Mouse (Mus musculus): Measurements from ENCODE around the gene Grin2a. TPM values are rescaled to one million over a fixed set of nuclear protein-coding genes. Genes with fewer than 3 reads are reported as not detected.

Grin2a gene
- polyA plus RNA-seq, 3 experiments from 2014 or later: not detected

DNA sequence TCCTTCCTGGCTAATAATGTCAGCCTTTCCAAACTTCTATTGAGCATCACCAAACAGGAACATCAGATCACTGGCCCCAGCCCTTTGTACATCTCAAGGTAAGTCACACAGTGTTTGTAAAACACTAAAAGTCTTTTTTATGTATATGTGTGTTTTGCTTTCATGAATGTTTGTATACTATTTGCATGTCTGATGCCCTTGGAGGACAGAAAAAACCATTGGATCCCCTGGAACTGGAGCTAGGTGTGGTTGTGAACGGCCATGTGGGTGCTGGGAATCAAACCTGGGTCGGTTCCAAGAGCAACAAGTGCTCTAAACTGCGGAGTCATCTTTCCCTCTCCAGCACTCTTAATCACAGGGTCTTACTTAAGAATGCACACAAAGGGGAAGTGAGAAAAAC lies 245.7 kb downstream of the Grin2a start:
- no peak for ATAC-seq

DNA sequence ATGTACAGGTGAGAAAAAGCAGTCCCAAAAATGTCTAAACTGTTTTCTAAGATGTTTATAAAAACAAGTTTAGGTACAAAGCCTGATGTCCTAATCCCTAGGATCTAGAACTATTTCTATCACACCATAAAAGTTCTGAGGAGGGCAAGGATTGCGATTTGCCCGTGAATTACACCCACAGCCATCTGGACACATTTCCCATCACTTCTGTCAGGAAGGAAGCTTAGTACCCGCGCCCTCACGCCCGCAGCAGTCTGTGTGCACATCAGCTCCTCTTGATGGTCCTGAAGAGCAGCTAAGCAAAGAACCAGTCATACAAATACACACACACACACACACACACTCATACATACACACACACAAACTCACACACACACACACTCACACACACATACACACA lies 252.9 kb downstream of the Grin2a start:
- ATAC-seq: no peak

DNA sequence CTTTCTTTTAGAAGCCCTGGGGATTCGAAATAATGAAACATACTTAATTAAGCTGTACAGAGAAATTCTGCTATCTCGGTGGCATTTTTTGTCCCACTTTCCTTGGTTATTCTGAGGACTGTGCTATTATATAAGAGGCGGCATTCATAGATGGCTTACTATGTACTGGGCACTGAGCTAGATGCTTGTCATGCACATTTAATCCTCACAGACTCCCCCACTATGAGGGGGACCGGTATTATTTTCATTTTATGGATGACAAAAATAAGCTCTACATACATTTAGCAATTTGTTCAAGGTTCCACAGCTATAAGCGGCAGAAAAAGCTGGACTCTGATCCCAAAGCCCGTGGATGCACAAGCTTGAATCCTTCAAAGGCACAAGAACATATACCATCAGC lies 256.7 kb downstream of the Grin2a start:
- no peak for ATAC-seq

DNA sequence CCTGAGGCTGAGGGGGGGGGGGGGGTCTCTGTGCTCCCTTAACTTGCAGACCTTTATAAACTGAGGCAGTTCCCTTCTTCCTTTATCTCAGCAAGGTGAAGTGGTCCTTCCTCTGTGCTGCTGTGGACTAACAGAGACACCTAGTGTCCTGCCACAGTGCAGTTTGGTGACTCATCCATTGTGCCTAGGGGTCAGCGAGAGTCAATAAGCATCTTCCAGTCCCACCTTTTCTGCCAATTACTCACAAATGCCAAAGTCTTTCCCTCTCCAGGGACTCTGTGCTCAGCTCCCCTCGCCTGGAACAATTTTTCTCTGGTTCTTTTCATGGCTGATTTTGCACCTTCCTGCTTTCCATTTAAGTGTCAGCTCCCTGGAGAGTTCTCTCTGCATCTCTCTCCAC lies 258.2 kb downstream of the Grin2a start:
- no peak for ATAC-seq

DNA sequence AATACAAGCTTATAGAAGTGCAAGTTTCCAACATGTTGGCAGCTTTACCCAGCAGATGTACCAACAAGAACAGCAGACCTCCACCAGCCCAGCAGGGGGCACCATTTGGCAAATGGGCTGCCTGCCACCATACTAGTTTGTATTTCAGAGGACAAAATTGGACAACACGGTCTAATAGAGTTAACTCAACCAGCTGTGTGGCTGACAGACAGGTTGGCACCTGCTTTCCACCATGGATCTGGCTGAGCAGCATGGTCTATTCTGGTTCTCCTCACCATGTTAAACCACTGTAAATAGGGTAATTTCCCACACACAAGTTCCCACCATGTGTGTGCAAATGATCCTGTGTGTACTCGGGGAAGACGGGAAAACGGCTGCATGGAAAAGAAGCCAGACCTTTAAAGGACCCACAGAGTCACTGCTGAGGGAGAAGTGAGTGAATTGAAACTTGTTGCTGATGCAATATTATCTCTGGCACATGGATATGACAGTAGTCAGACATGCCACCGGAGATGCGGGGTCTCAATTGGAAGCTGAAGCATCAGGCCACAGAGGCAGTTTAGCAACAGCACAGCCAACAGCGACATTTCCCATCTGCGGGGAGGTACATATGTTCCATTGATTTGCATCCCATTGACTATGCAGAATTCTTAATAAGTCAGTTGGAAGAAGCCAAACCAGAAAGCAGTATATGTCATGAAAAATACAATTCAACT lies 259.8 kb downstream of the Grin2a start:
- no peak for ATAC-seq

DNA sequence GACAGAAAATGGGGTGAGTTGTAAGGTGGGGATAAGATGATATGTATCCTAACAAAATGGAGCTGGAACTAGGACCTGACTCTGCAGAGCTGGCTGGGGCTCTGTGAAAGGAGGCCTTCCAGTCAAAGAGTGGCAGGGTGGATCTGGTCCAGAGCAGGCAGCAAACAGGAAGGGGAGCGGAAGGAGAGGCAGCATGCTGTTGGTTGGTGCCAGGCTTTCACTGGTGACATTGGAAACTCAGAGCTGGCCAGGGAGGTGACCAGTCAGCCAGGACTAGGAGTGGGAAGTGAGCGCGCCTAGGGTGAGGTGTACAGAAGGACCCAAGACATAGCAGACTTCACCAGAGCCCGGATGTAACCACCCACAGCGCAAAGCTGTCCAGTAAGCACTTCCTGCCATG lies 267.8 kb downstream of the Grin2a start:
- no peak for ATAC-seq

DNA sequence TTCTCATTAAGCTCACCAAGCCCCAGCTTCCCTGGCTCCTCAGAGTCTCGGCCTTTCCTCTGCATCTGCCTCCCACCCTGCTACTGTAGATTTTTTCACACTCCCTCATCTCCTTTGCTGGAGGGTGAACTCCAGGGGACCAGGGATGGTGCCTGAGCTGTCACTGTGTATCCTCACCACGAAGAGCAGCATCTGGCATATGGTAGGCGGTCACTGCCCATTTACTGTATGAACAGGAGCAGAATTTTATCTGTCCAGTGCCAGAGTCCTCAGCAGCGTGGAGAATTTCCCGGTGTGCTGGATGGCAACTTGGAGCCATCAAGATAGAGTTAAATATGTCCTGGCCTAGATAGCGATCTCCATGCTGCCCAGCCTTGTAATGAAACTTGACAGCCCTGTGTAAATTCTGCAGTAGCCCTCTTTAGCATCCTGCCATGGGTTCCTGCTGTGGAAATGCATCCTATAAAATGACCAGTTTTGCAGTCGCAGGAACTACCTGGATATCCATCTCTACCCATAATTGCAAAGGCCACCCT lies 269.7 kb downstream of the Grin2a start:
- ATAC-seq: no peak

DNA sequence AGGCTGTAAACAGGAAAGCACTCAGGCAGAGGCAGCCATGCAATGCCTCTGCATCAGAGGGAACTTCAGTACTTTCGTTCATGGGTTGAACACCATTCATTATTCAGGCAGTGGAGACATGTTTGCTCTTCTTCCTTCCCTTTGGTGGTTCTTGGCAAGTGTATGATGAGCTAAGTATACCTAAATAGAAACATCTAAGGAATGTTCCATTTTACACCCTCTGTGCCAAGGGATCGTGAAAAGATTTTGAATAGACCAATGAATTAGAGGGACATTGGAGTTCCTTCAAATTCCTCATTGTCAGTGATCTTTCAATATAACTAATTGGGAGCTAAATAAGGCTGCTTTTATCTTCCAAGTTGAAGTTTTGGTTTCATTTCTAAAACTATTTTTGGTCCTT lies 284.0 kb downstream of the Grin2a start:
- ATAC-seq: no peak

DNA sequence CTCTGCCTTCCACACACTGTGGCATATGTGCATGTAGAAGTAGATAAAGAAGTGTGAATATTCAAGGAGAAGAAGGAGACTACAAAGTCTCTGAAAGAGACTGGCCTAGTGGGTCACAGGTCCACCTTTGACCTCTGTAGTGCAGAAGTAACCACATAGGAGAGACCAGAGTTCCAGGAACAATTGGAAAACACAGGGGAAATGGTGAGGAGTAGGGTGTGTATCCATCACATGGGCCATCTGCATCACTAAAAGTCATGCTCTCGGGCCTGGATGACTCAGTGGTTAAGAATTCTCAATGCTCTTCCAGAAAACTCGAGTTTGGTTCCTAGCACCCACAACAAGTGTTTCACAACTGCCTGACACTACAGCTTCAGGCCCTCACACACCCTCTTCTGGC lies 285.4 kb downstream of the Grin2a start:
- ATAC-seq: no peak

DNA sequence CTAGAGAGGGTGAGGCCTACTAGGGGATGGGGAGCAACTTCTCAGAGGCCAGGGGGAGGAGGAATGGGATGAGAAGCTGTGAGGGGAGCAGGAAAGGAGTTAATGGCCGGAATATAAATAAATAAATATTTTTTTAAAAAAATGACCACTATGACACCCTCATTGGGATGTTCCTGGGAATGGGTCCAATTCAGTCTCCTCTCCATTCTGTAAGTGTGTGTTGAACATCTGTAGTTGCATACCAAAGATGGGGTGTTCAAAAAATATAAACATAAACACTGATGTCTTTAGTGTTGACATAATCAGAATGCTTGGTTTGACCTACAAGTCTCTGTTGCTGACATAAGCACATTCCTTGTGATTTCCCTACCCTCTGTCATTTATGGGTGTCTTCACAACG lies 298.2 kb downstream of the Grin2a start:
- ATAC-seq: no peak

DNA sequence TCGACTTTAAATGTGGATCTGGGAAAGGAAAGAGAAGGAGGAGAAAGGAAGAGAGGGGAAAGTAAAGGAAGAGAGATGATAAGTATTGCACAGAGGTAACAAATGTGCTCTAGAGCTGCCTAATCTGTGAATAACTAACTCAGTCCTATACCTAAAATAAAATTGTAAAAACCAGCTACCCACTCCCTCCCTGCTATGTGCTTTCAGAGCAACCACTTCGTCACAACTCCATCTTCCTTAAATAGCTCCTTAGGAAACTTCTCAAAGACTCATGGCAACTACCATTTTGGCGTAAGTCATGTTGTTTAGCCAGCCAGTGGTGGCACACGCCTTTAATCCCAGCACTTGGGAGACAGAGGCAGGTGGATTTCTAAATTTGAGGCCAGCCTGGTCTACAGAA lies 301.3 kb downstream of the Grin2a start:
- no peak for ATAC-seq

DNA sequence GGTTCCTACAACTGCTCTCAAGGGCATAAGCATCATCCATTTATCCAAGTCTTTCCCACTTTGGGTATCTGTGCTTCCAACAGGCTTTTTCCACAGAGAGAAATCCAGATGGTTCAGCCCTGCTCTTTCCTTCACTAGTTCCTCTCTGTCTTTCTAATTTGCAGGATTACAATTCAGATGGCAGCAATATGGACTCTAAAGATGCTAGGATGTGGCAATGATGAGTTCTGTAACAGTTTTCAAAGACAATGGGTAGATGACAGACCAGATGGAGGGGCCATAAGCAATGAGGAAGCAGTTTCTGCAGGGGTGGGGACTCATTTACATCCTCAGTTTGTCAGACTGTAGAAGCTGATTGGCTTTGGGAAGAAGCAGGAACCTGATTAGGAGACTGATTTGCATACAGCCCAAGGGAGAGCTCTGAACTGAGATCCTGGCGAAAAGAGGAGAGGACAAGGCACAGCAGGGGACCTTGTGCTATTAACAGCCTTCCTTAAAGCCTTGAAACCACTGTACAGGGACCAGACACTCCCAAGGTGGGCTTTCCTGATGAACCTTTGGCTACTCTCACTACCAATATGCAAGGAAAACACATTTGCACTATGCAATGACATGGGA lies 306.7 kb downstream of the Grin2a start:
- no peak for ATAC-seq

DNA sequence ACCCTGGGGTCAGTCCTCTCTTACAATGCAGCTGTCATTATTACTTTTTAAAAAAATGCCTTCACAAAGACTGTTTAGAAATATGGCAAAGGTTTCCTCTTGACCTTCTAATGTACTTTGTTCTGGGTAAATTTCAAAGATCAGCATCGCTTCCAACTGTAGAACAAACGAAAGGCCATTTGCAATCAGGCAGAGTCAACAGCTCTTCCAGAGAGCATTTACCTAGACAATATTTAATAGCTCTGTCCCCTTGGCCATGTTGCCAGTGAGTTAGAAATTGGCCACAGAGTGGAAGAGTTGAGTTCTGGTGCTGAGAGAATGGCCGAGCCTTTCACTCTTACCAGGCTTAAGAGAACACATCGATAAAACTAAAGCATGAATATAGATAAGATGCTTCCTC lies 314.8 kb downstream of the Grin2a start:
- ATAC-seq: no peak

DNA sequence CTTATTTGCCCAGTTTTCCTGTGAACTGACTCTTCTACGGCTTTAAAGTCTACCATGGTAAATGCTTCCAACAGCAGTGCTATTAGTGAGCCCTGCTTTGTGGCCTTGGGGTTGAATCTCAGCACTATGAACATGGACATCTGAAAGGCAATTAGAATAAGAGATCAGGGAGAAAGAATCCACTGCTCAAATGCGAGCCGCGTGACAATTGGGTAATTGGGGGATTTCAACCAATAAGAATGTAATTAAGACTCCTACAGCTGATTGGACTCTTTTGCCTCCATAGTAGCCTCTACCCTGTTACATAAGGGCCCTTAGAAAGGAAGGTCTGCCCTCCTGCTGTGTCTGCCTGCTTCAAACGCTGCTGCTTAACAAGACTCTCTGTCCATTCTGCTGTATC lies 315.4 kb downstream of the Grin2a start:
- no peak for ATAC-seq

DNA sequence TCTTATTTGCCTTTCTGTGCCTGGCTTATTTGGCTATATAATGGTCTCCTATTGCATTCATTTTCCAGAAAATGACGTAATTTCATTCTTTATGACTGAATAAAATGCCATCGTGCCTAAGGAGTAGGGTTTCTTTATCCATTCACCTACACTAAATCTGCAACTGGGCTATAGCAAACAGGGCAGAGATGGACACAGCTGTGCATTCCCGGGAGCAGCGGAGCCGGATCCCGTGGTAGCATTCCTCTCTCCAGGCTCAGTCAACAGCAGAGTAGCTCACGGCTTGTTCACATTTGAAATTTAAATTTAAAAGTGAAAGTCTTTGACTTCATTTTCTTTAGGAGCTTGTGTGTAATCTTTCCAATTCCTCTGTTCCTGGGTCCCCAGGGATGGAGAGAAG lies 316.6 kb downstream of the Grin2a start:
- no peak for ATAC-seq

DNA sequence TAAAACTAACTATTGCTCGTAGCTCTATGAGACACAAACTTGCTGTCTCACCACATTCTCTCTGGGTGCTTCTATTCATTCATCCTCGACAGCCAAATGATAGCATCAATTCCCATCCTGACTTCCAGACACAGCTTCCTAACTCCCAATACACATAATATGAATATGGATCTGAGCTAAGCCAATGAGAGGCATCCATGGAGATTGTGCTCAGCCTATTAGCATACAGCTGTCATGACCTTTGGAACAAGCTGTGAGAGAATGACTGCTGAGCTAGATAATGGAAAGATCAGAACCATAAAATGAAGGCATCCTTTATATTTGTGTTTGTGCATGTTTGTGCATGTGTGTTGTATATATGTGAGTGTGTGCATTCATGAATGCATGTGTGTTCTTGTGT lies 323.0 kb downstream of the Grin2a start:
- no peak for ATAC-seq

DNA sequence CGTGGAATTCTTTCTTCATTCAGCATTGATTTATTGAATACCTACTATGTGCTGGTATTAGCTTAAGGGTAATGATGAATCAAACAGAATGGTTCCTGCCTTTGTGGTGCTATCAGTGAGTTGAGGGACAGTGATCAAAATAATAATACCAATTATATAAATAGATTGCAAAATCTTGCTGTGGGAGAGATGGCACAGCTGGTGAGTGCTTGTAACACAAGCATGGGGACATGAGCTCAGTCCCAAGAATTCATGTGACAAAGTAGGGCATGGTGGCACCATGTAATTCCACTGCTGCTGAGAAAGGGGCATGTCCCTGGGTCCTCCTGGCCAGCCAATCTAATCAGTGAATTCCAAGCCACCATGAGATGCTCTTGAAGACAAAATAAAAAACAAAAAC lies 324.1 kb downstream of the Grin2a start:
- no peak for ATAC-seq

DNA sequence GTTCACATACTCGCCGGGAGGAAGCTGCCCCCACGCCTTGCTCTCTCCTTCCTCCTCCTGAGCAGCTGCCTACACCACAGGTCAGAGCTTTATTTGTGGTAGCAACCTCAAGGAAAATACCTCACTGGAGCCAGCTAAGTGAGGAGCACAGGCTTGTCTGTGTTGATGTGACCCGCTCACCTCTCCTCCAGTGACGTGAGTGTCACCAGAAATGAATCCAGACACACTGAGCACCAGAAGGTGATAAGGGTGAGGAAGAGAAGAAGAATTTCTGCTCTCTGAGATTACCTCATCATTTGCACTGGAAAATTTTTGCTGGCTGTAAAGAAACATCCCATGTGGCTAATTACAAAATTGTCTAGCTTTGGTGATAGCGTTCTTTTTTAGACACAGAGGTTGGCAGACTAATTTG lies 324.6 kb downstream of the Grin2a start:
- no peak for ATAC-seq

DNA sequence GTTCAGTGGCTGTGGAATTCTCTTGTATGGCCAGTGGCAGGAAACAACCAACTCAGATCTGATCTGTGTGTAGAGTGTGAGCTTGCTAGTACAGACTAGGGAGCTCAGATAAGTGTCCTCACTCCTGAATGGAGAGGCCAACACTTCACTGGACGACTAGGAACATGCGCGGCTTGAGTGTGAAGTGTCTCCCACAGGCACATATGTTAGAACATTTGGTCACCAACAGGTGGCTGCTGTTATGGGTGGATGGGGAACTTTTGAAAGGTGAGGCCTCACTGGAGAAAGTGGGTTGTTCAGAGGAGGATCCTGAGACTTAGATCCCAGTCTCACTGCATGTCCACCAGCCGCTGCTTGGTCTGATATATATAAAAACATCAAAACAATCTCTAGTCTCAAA lies 329.5 kb downstream of the Grin2a start:
- no peak for ATAC-seq

DNA sequence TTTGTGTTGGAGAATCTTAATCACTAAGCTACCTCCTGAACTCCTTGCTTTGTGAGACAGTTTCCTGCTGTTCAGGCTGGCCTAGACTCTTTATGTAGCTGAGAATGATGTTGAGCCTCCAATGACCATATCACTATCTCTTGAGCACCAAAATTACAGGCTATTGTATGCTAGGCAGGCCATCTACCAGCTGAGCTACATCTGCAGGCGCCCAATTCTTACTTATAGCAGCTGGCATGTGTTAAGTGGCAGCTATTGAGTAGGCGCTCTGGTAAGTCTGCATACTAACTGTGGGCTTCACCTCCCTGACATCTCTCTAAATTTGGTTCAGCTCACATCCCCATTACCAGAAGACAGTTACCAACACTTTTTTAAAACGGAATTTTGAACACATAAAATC lies 331.3 kb downstream of the Grin2a start:
- no peak for ATAC-seq

DNA sequence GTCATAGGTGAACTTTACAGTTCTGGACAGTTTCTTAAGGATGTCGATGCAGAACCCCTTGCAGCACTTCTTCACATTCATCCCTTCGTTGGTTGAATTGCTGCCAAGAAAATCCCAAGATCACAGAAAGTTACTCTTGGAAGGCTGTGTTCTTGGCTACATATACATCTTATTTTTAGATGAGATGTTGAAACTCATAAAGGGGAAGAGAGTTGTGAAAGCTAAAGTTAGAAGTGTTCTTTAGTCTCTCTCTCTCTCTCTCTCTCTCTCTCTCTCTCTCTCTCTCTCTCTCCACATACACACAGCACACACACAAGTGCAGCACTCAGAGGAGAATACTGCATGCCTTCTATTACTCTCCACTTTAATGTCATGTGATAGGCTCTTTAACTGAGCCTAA lies 331.9 kb downstream of the Grin2a start:
- no peak for ATAC-seq

DNA sequence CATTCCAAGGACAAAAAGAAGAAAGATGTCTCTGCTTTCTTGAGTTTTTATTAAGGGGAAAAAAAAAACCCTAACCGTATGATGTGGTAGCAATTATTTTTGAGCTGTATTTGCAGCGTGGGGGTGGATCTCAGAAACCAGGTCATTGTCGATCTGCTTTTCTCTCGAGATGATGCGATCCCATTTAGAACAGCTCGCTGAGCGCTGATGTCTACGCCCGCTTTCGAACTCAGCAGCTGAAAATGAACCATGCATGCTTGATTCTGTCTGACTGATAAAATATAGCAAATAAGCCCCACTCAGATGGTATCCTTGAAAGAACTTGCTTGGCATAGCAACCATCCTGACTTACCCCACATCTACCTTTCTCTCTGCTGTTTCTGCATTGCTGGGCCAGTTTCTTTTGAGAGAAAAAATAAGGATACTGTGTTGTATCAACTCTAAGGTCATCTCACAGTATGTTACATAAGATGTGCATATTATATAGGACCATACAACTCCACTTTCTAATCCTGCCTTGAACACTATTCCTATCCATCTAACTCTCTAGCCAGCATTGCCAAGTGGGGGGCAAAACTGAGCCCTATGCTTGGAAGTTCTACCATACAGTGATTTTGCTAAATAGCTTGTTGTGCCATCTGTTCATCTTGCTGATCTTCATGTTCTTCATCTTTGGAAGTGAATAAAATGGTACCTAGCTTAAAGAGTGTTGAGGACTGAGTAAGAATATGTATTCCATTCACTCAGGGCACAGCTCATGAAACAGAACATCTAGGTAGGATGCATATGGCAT lies 369.5 kb downstream of the Grin2a start:
- no peak for ATAC-seq

DNA sequence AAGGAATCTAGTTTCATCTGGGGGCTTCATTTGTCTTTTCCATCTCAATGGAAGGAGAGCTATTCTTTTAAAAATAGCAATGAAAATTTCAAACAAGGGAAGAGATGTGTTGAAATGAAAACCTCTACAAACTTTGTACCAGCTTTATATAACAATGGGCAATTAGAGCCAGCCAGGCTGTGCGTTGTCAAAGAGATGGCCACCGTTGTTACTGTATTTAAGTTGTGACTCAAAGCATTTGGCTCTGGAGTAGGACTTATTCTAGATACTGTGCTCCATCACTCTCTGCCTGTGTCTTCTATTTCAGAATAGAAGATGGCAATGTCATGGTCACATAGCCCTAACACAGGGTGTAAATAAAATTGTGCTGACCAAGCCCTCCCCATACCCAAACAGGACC lies 371.0 kb downstream of the Grin2a start:
- ATAC-seq: no peak

DNA sequence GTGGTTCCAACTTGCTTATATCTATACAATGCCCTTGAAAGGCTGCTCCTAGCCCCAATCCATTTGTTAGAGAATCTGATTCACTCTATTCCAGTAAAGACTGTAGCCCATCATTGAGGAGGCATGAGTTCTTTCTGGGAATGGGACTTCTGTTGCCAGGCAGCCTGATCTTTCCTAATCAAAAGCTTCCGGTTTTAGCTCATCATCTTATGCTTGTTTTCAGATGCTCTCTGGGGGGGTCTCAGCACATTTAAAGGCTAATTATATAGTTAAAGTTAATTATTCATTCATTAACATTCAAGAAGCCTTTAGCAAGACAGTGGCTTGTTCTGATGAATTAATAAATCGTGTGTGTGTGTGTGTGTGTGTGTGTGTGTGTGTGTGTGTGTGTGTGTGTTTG lies 377.2 kb downstream of the Grin2a start:
- no peak for ATAC-seq
